Mouse (Mus musculus): ENCODE measurements around the gene Olfr1357. TPM values are rescaled to one million over a fixed set of nuclear protein-coding genes. Genes with fewer than 3 reads are reported as not detected.
A peak's percentile ranks its signal among the peaks of the same experiment; 100 is the strongest.

Gene Olfr1357
- total RNA-seq, 4 experiments from 2014 or later, result not detected

DNA sequence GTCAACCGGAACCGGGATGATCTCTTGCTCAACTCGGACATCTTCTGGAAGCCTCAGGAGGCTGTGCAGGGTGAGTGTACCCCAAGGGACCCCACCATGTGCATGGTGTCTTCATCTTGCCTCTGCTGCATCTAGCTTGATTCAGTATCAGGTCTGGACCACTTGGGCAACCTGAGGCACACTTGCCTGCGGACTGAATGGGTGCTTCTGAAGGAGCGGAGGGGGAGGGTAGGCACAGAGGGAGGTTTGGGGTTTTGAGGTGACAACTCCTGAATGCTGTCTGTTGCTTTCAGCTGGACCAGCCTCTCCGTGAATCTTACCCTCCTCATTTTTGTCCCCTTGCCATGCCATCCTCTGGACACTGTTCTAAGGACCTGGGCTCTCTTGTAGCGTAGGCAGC, 36.8 kb downstream of the Olfr1357 start:
- DNase-seq (ENCODE audit: low spot score in 2 of 2), result no peak

DNA sequence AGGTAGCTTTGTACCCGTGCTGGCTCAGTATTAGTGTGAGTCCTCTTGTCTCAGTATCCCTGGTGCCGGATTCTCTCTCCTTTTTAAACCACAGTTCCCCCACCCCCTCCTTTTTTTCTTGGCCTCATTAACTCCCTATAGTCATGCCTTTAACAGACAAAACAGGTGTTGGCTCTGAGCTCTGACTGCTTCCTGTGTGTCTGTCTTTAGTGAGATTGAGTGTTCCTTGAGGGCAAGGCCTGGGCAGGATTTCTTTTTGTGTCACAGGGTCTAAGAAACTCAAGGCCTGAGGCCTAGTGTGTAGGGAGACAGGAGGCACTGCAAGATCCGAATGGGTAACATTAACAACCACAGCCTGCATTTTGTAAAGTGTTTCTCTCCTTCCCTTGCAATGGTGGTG, 39.7 kb downstream of the Olfr1357 start:
- no peak for DNase-seq (ENCODE audit: low spot score in 2 of 2)

DNA sequence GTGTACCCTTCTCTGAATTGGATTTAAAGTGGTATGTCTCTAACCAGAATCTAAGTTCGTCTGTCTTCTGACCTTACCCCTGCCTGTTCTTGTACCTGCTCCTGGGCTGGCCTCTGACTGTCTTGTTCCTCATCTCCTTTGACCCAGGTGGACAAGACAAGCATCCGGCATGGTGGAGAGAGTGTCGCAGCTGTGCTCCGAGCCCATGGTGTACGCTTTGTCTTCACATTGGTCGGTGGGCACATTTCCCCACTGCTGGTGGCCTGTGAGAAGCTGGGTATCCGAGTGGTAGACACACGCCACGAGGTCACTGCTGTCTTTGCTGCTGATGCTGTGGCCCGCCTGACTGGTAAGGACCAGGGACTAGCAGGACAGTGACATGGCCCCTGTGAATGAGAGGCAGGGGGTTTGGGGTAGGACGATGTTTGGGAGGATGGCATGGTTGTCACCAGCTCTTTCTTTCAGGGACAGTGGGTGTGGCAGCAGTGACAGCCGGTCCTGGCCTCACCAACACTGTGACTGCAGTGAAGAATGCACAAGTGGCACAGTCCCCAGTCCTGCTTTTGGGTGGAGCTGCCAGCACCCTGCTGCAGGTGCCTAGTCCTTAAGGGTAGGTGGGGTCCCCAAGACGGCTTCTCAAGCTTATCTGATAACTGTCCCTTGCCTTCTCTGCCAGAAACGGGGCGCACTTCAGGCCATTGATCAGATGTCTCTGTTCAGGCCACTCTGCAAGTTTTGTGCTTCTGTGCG, 41.3 kb downstream of the Olfr1357 start:
- no peak for DNase-seq (ENCODE audit: low spot score in 2 of 2)

DNA sequence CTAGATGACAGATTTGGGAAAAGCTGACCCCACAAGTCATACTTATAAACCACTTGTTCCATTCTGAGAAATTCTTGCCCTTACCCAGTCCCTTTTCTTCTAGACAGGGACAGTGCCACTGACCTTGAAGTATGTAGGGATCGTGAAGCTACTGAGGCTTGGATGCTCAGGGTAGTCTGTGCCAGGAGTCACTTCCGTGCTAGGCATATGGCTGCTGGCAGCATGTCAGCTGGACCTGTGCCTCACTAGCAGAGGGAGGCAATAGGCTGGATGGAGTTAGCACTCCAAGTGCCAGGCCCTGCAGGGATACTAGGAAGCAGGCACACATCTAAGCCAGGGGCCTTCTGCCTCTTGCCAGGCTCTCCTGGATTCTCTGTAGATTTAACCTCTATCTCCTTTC, 42.2 kb downstream of the Olfr1357 start:
- DNase-seq (ENCODE audit: low spot score in 2 of 2), result peak; percentile 34 to 57

DNA sequence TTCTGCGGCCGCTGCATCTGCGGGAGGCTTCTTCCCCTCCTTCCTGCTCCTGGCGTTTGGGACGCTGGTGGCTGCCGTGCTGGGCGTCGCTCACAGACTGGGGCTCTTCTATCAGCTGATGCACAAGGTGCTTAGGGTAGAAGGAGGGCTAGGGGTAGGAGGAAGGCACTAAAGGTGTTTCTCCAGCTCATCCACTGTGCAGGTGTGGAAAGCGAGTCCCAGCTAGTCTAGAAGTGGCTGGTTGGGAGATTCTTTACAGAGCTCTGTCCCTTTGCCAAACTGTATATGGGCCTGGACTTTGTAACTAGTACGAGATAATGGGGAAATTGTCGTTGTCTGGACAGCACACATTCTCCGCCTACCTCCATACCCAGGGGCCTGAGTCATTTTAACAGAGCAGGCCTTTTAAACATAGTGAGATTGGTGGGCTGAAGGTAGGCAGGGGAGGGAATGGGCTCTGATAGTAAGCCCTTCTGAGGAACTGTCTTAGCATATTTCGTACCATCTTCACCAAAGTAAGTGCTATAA, 42.7 kb downstream of the Olfr1357 start:
- DNase-seq (ENCODE audit: low spot score in 2 of 2), result no peak

DNA sequence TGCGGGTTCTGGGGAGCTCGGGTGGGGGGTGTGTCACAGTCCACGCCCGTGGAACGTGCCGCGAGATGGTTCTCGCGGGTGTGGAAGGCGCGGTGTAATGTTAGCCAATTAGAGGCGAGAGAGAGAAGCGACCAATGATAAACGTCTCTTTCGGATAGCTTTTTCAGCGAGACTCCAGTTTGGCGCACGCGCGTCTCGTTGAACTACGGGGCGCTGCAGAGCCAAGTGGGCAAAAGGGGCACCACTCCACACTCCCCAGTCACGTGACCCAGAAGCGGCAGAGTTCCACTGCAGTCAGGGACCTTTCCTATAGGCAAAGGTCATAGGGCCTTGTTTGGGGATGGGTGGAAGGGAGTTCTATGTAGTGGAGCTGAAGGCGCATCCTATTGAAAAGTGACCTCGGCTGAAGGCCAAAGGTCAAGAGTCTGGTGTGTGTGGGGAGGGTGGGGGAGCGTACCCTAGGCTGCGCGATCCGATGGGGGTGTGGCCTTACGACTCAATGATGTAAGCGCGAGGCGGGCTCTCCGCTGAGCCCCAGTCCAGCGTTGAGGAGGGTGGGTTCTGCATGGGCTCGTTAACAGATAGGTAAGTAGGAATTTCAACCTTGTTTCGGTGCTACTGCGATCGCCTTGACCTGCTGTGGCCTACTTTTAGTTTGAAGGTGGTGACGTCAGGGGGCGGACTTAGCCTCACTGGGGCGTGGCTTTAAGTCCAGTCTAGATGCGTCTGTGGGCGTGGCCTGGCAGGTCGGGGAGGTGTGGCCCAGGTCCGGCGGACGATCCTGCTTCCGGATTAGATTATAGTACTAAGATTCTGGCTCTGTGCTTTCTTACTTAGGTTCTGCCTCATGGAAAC, 43.4 kb downstream of the Olfr1357 start, which contains the start of gene Ilvbl:
Gene Ilvbl, plus strand, starts transcription at position 97 of the 855 bp plus-strand sequence.
- peak; percentile 90 to 94 for DNase-seq (ENCODE audit: low spot score in 2 of 2)

DNA sequence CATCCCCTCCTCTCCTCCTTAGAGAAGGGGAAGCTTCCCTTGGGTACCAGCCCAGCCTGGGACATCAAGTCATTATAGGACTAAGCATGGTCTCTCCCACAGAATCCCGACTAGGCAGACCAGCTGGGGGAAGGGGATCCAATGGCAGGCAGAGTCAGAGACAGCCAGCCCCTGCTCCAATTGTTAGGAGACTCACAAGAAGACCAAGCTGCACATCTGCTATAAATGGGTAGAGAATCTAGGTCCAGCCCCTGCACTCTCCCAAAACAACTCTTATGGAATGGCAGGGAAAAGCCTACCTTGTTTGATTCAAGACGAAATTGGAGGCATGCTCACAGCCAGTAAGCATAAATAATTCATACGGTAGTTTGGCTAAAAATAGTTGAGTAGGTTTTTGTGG, 44.6 kb downstream of the Olfr1357 start:
- no peak for DNase-seq (ENCODE audit: low spot score in 2 of 2)

DNA sequence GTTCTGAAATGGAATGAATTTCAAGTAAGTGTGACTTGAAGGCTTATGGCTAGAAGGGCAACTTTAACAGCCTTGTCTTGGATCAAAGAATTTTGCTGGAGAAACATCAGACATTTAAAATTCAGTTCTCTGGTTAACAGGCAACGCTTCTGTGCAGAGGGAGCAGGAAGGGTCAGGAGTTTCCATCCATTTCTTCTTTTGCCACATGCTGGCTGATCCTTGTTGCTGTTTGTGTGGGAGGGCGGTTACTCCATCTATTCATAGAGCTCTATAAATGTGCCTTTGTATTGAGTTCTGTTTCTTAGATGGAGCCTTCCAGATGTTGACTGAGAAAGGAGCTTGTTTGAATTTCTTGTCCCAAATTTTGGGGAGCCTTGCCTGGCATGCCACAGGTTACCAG, 47.0 kb downstream of the Olfr1357 start:
- DNase-seq (ENCODE audit: low spot score in 2 of 2), result no peak

DNA sequence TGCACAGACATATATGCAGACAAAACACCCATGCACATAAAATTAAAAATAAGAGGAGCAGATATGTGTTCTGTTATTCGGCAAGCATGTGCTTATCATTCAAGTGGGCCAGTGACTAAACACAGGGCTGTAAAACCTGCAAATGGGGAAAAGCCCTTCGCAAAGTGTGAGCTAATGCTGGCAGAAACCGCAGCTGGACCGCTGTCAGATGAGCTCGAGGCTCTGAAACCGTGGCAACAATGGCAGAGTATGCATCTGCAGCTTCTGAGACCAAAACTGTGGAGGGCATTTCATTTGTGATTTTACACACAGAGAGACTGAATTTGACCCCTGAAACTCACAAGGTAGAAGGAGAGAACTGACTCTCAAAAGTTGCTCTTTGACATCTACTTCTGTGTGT, 47.5 kb downstream of the Olfr1357 start:
- DNase-seq (ENCODE audit: low spot score in 2 of 2), result no peak

DNA sequence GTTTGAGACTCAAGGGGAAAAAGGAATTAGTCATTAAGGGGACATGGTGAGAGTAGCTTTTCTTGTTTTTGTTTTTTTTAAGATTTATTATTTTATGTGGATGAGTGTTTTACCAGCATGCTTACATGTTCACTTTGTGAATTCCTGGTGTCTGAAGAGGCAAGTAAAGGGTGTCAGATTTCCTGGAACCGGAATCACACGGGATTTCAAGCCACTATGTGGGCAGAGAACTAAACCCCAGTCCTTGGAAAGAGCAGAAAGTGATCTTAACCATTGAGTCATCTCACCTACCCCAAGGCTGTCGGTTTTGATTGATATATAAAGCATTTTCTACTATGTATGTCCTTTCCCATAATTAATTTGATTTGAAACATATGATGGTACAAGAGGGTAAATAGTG, 48.2 kb downstream of the Olfr1357 start:
- no peak for DNase-seq (ENCODE audit: low spot score in 2 of 2)

GRCm38 (mm10) chr10:78569191-78569590, 48.7 kb downstream of the Olfr1357 start:
- no peak for DNase-seq (ENCODE audit: low spot score in 2 of 2)

- no peak for DNase-seq (ENCODE audit: low spot score in 2 of 2)
Measured at GRCm38 (mm10) chr10:78565070-78565469, 52.8 kb downstream of the Olfr1357 start.

Other genes starting within 250 kb of the Olfr1357 start
- 100 to 1,000 TPM; 323 to 359 (median 334) TPM for gene Rrp1, start 205.0 kb downstream of the Olfr1357 start, total RNA-seq (2022)
- 10 to 100 TPM; 28.4 to 47.8 (median 36.8) TPM for gene Cstb, start 192.4 kb downstream of the Olfr1357 start, total RNA-seq (2022)
- gene Pdxk, start 153.1 kb downstream of the Olfr1357 start, total RNA-seq (2022), result 100 to 1,000 TPM in 2 of 4 experiments, 10 to 100 TPM in 2; 94.9 to 110 (median 101) TPM
- not detected for gene Olfr1358, start 100.6 kb downstream of the Olfr1357 start, total RNA-seq (2022)
- 10 to 100 TPM; 21.3 to 41.5 (median 31.6) TPM for gene Ilvbl, start 43.7 kb downstream of the Olfr1357 start, total RNA-seq (2022)
- 1 to 10 TPM; 6.7 to 9.4 (median 8.4) TPM for gene Syde1, start 26.1 kb downstream of the Olfr1357 start, total RNA-seq (2022)
- gene Casp14, start 100.2 kb upstream of the Olfr1357 start, total RNA-seq (2022), result not detected
- gene Ccdc105, start 135.0 kb upstream of the Olfr1357 start, total RNA-seq (2022), result under 1 TPM; 0.29 to 0.75 (median 0.45) TPM
- gene Slc1a6, start 162.4 kb upstream of the Olfr1357 start, total RNA-seq (2022), result 10 to 100 TPM; 11.2 to 13.6 (median 12.6) TPM
- gene Olfr1356, start 234.1 kb upstream of the Olfr1357 start, total RNA-seq (2022), result not detected

Data from layer of hippocampus, adult 8-10 months (tissue).